Mouse (Mus musculus) stomach, embryonic 15.5 days (tissue): ENCODE data around the gene Iqgap1. TPM values are rescaled to one million over a fixed set of nuclear protein-coding genes. Genes with fewer than 3 reads are reported as not detected.
A peak's percentile ranks its signal among the peaks of the same experiment; 100 is the strongest.

ENCODE experiments used
- ATAC-seq: fragments of 200-750 bp; cut with Nextera tagmentation; 2 replicates; pipeline ENCODE4 v1.8.0; 2017; ENCODE audit warnings: low read depth, moderate number of reproducible peaks, moderate TSS enrichment; ENCODE audit not compliant: insufficient read depth, low FRiP score
- H3K27ac ChIP-seq: fragments of 300-500 bp; sonication (generic); 2 replicates; pipeline ENCODE4 v1.5.1; 2015; ENCODE audit warnings: mild to moderate bottlenecking, inconsistent platforms
- H3K27me3 ChIP-seq: fragments of 300-500 bp; sonication (generic); replicated peaks from 2 replicates; pipeline ENCODE4 v1.6.1; 2015; ENCODE audit warnings: inconsistent platforms
- H3K36me3 ChIP-seq: fragments of 300-500 bp; sonication (generic); 2 replicates; pipeline ENCODE4 v1.6.1; 2015; ENCODE audit warnings: inconsistent platforms
- H3K4me1 ChIP-seq: fragments of 300-500 bp; sonication (generic); 2 replicates; pipeline ENCODE4 v1.6.1; 2015; ENCODE audit warnings: inconsistent platforms
- H3K4me2 ChIP-seq: fragments of 300-500 bp; sonication (generic); 2 replicates; pipeline ENCODE4 v1.6.1; 2015; ENCODE audit warnings: mild to moderate bottlenecking, inconsistent platforms
- H3K4me3 ChIP-seq: fragments of 300-500 bp; sonication (generic); replicated peaks from 2 replicates; pipeline ENCODE4 v1.5.1; 2015; ENCODE audit warnings: inconsistent platforms
- H3K9ac ChIP-seq: fragments of 300-500 bp; sonication (generic); 2 replicates; pipeline ENCODE4 v1.6.1; 2015; ENCODE audit warnings: inconsistent platforms
- H3K9me3 ChIP-seq: fragments of 300-500 bp; sonication (generic); 2 replicates; pipeline ENCODE4 v1.6.1; 2016; ENCODE audit warnings: inconsistent platforms
- WGBS: fragments of 180-500 bp; shearing (Covaris S2); methylation state at CpG from one replicate; pipeline ENCODE4 v1.1.7; 2015; 5-methylcytosine and 5-hydroxymethylcytosine counted together
- polyA plus RNA-seq: library from polyadenylated mRNA; unstranded; fragments of >200 nt; fragmentation: Nextera tagmentation; extraction: Ambion mirVana; gene quantifications from 2 replicates; pipeline ENCODE4 v1.2.1, GENCODE M21; 2015

The Iqgap1 gene
- polyA plus RNA-seq = 84.2 TPM in 2 replicates

GRCm38 (mm10) chr7:80825843-80826403 is at the start of gene Iqgap1:
Gene Iqgap1, minus strand, starts transcription at chr7:80825974.
- peaks cover 9% of the 10 kb centered on the region for H3K4me1 ChIP-seq
- H3K36me3 ChIP-seq = no peaks in the 10 kb centered on the region
- no peak within 1 kb of the TSS for H3K27ac ChIP-seq
- H3K9me3 ChIP-seq = no peaks in the 10 kb centered on the region
- H3K4me3 ChIP-seq = no peak within 1 kb of the TSS
- no peak within 1 kb of the TSS for H3K4me2 ChIP-seq
- 64% methylated on average over 11 of the region's 11 CpGs for WGBS
- H3K9ac ChIP-seq = no peak within 1 kb of the TSS
- no peak for ATAC-seq
- H3K27me3 ChIP-seq = no peaks in the 10 kb centered on the region

GRCm38 (mm10) chr7:80873631-80874030 is 47.9 kb upstream of the Iqgap1 start:
- no peak overlapping the region for H3K4me2 ChIP-seq
- no peak overlapping the region for H3K9ac ChIP-seq
- H3K27me3 ChIP-seq = no peaks in the 10 kb centered on the region
- H3K36me3 ChIP-seq = peaks cover 42% of the 10 kb centered on the region
- H3K4me3 ChIP-seq = no peak overlapping the region
- no peak for ATAC-seq
- no peak overlapping the region for H3K27ac ChIP-seq
- no peaks in the 10 kb centered on the region for H3K4me1 ChIP-seq
- WGBS = 92% methylated on average over 2 of the region's 2 CpGs
- H3K9me3 ChIP-seq = no peaks in the 10 kb centered on the region

GRCm38 (mm10) chr7:80873038-80873437 is 47.3 kb upstream of the Iqgap1 start:
- Histone ChIP-seq H3K36me3 (peaks cover 42% of the 10 kb centered on the region), H3K27ac (no peak overlapping the region), H3K27me3 (no peaks in the 10 kb centered on the region), H3K9me3 (no peaks in the 10 kb centered on the region), H3K4me3 (no peak overlapping the region), H3K4me2 (no peak overlapping the region), H3K9ac (no peak overlapping the region), H3K4me1 (no peaks in the 10 kb centered on the region)
- 78% methylated on average over 5 of the region's 5 CpGs for WGBS
- ATAC-seq = no peak

GRCm38 (mm10) chr7:80868686-80869085 is 42.9 kb upstream of the Iqgap1 start:
- ATAC-seq = no peak
- Histone ChIP-seq H3K4me3 (no peak overlapping the region), H3K9me3 (no peaks in the 10 kb centered on the region), H3K4me2 (no peak overlapping the region), H3K27me3 (no peaks in the 10 kb centered on the region), H3K27ac (no peak overlapping the region), H3K9ac (no peak overlapping the region), H3K4me1 (peaks cover 13% of the 10 kb centered on the region; the same call in 1 of the 2 replicates), H3K36me3 (peaks cover 27% of the 10 kb centered on the region; the same call in 1 of the 2 replicates)
- WGBS = 82% methylated on average over 2 of the region's 2 CpGs

GRCm38 (mm10) chr7:80866514-80867147 is 40.9 kb upstream of the Iqgap1 start:
- H3K4me3 ChIP-seq = no peak overlapping the region
- H3K4me1 ChIP-seq = peaks cover 26% of the 10 kb centered on the region; the same call in 1 of the 2 replicates
- H3K9ac ChIP-seq = no peak overlapping the region
- WGBS = 41% methylated on average over 7 of the region's 7 CpGs
- peak; percentile 88 for ATAC-seq
- H3K27me3 ChIP-seq = no peaks in the 10 kb centered on the region
- peak overlapping the region; percentile 32; the same call in 1 of the 2 replicates for H3K4me2 ChIP-seq
- peaks cover 22% of the 10 kb centered on the region; the same call in 1 of the 2 replicates for H3K36me3 ChIP-seq
- peak overlapping the region; percentile 83 for H3K27ac ChIP-seq
- no peaks in the 10 kb centered on the region for H3K9me3 ChIP-seq

- Histone ChIP-seq H3K27ac (peak overlapping the region; percentile 73), H3K36me3 (peaks cover 22% of the 10 kb centered on the region; the same call in 1 of the 2 replicates), H3K27me3 (no peaks in the 10 kb centered on the region), H3K9me3 (no peaks in the 10 kb centered on the region), H3K4me3 (no peak overlapping the region), H3K4me1 (peaks cover 29% of the 10 kb centered on the region; the same call in 1 of the 2 replicates), H3K9ac (no peak overlapping the region), H3K4me2 (no peak overlapping the region)
- 79% methylated on average over 7 of the region's 7 CpGs for WGBS
- ATAC-seq = no peak
Measured at GRCm38 (mm10) chr7:80865521-80865920, 39.7 kb upstream of the Iqgap1 start.

- no peak overlapping the region for H3K4me3 ChIP-seq
- H3K9ac ChIP-seq = no peak overlapping the region
- H3K9me3 ChIP-seq = no peaks in the 10 kb centered on the region
- no peaks in the 10 kb centered on the region for H3K27me3 ChIP-seq
- peak overlapping the region; percentile 49; the same call in 1 of the 2 replicates for H3K27ac ChIP-seq
- H3K36me3 ChIP-seq = peaks cover 17% of the 10 kb centered on the region; the same call in 1 of the 2 replicates
- no peak for ATAC-seq
- WGBS = 71% methylated on average over 8 of the region's 8 CpGs
- no peak overlapping the region for H3K4me2 ChIP-seq
- peaks cover 30% of the 10 kb centered on the region; the same call in 1 of the 2 replicates for H3K4me1 ChIP-seq
Measured at GRCm38 (mm10) chr7:80864831-80865230, 39.1 kb upstream of the Iqgap1 start.

GRCm38 (mm10) chr7:80864151-80864550 is 38.4 kb upstream of the Iqgap1 start:
- WGBS = 47% methylated on average over 1 of the region's 1 CpGs
- H3K9me3 ChIP-seq = no peaks in the 10 kb centered on the region
- H3K9ac ChIP-seq = no peak overlapping the region
- H3K4me1 ChIP-seq = peaks cover 31% of the 10 kb centered on the region; the same call in 1 of the 2 replicates
- no peak overlapping the region for H3K27ac ChIP-seq
- H3K36me3 ChIP-seq = peaks cover 14% of the 10 kb centered on the region; the same call in 1 of the 2 replicates
- no peak for ATAC-seq
- H3K4me2 ChIP-seq = no peak overlapping the region
- no peak overlapping the region for H3K4me3 ChIP-seq
- H3K27me3 ChIP-seq = no peaks in the 10 kb centered on the region

GRCm38 (mm10) chr7:80863520-80863919 is 37.7 kb upstream of the Iqgap1 start:
- 81% methylated on average over 5 of the region's 5 CpGs for WGBS
- no peak for ATAC-seq
- Histone ChIP-seq H3K9me3 (no peaks in the 10 kb centered on the region), H3K36me3 (peaks cover 12% of the 10 kb centered on the region; the same call in 1 of the 2 replicates), H3K27ac (no peak overlapping the region), H3K4me3 (no peak overlapping the region), H3K4me2 (no peak overlapping the region), H3K27me3 (no peaks in the 10 kb centered on the region), H3K4me1 (peaks cover 31% of the 10 kb centered on the region; the same call in 1 of the 2 replicates), H3K9ac (no peak overlapping the region)

- Histone ChIP-seq H3K36me3 (peaks cover 8% of the 10 kb centered on the region; the same call in 1 of the 2 replicates), H3K27ac (no peak overlapping the region), H3K4me2 (no peak overlapping the region), H3K4me1 (peaks cover 31% of the 10 kb centered on the region; the same call in 1 of the 2 replicates), H3K9me3 (no peaks in the 10 kb centered on the region), H3K9ac (no peak overlapping the region), H3K4me3 (no peak overlapping the region), H3K27me3 (no peaks in the 10 kb centered on the region)
- WGBS = 85% methylated on average over 2 of the region's 2 CpGs
- no peak for ATAC-seq
Measured at GRCm38 (mm10) chr7:80862475-80862874, 36.7 kb upstream of the Iqgap1 start.

GRCm38 (mm10) chr7:80860729-80861274 is 35.0 kb upstream of the Iqgap1 start, which contains the start of gene Zscan2:
Gene Zscan2, plus strand, starts transcription at chr7:80860920.
- 0 out of 2 replicates have a peak, but pooled peaks cover 2% of the 10 kb centered on the region for H3K36me3 ChIP-seq
- no peaks in the 10 kb centered on the region for H3K9me3 ChIP-seq
- peaks cover 26% of the 10 kb centered on the region; the same call in 1 of the 2 replicates for H3K4me1 ChIP-seq
- peak within 1 kb of the TSS; percentile 99 for H3K4me3 ChIP-seq
- H3K4me2 ChIP-seq = peak within 1 kb of the TSS; percentile 83
- 0% methylated on average over 40 of the region's 40 CpGs for WGBS
- H3K27me3 ChIP-seq = no peaks in the 10 kb centered on the region
- ATAC-seq = peak; percentile 98
- H3K27ac ChIP-seq = peak within 1 kb of the TSS; percentile 83
- H3K9ac ChIP-seq = peak within 1 kb of the TSS; percentile 78

GRCm38 (mm10) chr7:80860227-80860626 is 34.5 kb upstream of the Iqgap1 start:
- ATAC-seq = peak; percentile 45; the same call in 1 of the 2 replicates
- WGBS = under 1% methylated on average over 13 of the region's 13 CpGs
- Histone ChIP-seq H3K9ac (0 out of 2 replicates have a peak overlapping the region, but pooled peaks have one; percentile 19), H3K4me3 (peak overlapping the region; percentile 99), H3K27ac (no peak overlapping the region), H3K9me3 (no peaks in the 10 kb centered on the region), H3K4me1 (peaks cover 26% of the 10 kb centered on the region; the same call in 1 of the 2 replicates), H3K36me3 (no peaks in the 10 kb centered on the region), H3K4me2 (peak overlapping the region; percentile 83), H3K27me3 (no peaks in the 10 kb centered on the region)
